Mouse (Mus musculus): ENCODE data around the gene Taf5.
A peak's percentile ranks its signal among the peaks of the same experiment; 100 is the strongest.

The Taf5 gene

GRCm38 (mm10) chr19:47067096-47067882 is at the start of gene Taf5:
TSS of gene Taf5 (plus strand) at chr19:47067746.
- peak; percentile 97 to 98 for DNase-seq

DNA sequence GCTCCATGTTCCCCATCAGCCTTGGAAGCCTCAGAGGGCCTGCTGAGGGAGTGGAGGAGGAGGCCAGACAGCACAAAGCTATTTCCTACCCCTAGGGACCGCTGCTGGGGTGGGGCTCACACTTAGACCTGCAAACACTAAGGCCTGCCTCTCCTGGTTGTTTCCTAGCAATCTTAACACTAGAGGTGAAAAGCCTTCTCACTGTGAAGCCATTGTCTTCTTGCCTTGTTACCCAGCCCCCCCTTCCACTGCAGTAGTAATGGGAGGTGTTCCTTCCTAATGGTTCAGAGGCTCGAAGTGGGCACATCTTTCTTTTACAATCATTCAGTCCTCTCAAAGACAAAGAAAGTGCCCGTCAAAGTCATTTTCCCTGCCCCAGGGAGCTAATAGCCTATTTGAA is 49.7 kb upstream of the Taf5 start:
- peak in 1 of 2 experiments; percentile 32 for DNase-seq

DNA sequence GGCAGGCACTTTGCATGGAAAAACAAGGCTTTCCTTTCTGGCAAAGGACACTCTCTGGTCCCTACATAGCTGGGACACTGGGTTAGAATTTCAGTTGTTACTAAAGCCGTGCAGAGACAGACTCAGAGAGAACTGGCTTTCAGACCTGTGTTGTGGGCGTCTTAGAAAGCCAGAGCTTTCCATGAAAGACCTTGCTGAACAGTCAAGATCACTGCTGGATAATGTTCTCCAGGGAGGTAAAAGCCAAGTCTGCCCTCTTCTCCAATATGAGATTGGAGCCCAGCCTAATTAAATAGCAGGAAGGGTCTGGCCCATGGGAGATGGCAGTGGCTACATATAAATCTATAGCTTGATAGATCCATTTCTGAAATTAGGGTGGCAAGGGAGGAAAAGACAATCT is 49.2 kb upstream of the Taf5 start:
- no peak for DNase-seq

DNA sequence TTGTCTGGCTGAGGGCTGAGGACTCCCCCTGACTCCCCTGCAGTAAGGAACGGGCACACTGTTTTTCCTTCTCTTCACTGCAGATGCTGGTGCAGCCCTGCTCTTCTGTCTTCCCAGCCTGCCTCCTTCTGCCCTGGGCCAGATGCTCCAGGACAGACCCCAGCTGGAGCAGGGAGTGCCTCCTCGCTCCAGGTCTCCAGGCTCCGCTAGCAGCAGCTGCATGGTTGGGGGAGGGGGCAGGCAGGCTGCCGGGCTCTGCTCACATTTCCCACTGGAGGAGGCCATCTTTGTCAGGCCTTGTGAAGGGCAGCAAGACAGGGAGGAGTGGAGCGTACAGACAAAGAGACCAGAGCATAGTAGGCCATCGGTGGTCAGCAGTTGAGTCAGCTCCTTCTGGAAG is 48.2 kb upstream of the Taf5 start:
- DNase-seq, result no peak

GRCm38 (mm10) chr19:47022709-47023108 is 44.8 kb upstream of the Taf5 start:
- no peak for DNase-seq

GRCm38 (mm10) chr19:47023546-47023945 is 44.0 kb upstream of the Taf5 start:
- DNase-seq, result no peak

DNA sequence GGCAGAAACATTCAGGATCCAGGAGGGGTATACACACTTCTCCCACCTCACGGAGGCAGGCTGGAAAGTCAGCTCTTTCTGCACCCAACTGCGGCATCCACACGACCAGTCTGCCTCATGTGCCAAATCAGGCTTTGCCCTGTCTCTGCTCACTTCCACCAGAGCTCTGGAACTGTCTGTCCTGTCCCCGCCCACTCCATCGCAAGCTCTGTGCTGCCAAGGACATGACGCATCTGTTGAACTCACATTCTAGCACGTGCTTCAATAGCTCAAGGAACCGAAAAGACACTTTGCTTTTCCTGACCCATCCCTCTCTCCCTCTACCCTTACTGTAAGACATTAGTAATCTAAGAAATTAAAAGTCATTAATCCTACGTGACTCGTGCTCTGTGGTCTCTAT is 42.6 kb upstream of the Taf5 start:
- DNase-seq, result no peak

GRCm38 (mm10) chr19:47026513-47026912 is 41.0 kb upstream of the Taf5 start:
- no peak for DNase-seq

DNA sequence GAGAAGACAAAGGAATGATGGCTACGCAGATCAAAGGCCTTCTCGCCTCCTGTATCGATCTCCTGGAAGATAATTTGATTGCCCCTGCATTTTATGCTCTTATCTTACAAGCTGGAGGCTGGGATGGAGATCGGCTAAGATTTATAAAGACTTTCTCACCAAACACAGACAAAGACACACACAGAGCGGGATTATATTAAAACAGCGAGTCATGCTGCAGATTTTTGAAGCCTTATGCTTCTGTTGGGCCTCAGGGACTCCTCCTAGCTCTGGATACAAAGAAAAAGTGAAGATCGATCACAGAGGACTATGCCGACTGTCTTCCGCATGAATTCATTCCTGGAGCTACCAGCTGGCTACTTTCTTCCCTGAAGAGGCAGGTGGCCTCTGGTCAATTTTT is 37.8 kb upstream of the Taf5 start:
- no peak for DNase-seq

DNA sequence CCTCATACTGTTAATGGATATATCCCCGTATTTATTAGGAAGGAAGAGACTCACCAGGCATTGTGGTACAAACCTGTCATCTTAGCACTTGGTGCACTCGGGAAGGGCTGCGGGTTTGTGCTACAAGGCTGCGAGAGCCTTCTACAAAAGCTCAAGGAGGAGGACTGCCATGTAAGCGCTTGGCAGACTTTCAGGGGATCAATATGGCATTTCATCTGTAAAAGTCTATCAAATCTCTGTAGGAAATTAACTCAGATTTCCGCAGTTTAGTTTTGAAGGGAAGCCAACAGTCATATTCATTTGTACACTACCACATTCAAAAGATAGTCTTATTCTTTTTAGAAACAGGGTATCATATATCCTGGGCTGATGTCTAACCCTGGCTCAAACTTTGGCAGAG is 35.8 kb upstream of the Taf5 start:
- no peak for DNase-seq

GRCm38 (mm10) chr19:47034916-47035315 is 32.6 kb upstream of the Taf5 start:
- no peak for DNase-seq

GRCm38 (mm10) chr19:47036596-47036995 is 30.9 kb upstream of the Taf5 start:
- DNase-seq, result no peak

GRCm38 (mm10) chr19:47040720-47041473 is 26.6 kb upstream of the Taf5 start:
- no peak for DNase-seq

DNA sequence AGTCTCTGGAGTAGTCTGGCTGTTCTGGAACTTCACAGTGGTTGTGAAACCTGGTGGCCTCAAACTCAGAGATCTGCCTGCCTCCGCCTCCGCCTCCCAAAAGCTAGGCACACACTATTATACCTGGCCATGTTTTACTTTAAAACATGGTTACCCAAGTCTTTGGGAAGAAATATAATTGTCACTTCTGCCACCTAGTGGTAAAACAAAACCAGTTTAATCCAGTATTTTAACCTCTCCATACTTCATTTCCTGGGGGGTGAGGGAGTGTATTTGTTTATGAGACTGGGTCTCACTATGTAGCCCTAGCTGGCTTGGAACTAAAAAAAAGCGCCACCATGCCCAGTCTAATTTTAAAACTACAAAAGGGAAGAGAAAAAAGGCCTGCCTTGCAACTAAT is 23.9 kb upstream of the Taf5 start:
- DNase-seq, result no peak

DNA sequence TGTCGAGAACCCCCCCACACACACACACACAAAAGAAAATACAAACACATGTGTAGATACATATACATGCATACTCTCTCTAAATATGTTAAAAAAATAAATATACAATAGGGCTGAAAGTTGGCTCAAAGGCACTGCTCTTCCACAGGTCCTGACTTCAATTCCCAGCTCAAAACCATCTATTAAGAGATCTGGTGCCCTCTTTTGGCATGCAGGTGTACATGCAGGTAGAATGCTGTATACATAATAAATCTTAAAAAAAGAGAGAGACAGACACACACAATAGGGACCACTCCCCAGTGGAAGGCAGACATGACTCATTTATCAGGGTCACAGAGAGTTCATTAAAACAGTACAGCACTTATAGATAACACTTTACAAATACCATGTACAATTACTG is 21.2 kb upstream of the Taf5 start:
- DNase-seq, result no peak

GRCm38 (mm10) chr19:47047236-47047833 is 20.2 kb upstream of the Taf5 start:
- no peak for DNase-seq

DNA sequence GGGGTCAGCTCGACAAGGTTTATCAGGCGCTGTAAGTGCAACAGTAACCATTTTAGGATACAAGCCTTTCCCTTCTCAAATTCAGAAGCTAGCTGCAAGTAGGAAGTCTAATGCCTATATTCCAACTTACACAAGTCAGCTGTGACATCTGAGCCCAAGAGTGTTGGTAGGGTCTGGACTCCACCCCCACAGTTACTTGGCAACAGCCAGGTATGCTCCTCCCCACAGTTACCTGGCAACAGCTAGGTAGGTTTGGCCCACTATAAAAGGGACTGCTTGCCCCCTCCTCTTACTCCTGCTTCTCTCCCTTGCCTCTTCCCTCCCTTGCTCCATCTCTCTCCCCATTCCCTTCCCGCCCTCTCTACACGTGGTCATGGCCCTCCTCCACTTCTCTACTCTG is 18.5 kb upstream of the Taf5 start:
- no peak for DNase-seq

- no peak for DNase-seq
These were observed 17.7 kb upstream of the Taf5 start for GRCm38 (mm10) chr19:47049840-47050239.

- peak; percentile 92 to 93 for DNase-seq
These were observed 17.1 kb upstream of the Taf5 start, which contains the start of gene Pcgf6 for GRCm38 (mm10) chr19:47050271-47051032. TSS of gene Pcgf6 (minus strand) at chr19:47050906.

DNA sequence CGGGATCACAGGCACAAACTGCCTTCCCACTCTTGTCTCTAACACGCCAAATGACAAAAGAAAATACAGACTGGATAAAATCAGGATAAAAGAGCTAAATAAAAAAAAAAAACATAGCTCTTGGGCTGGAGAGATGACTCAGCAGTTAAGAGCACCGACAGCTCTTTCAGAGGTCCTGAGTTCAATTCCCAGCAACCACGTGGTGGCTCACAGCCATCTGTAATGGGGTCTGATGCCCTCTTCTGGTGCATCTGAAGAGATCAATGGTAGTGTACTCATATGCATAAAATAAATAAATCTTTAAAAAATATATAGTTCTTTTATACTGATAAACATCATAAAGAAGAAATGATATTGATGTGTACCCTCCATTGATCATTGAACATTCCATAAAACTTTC is 14.6 kb upstream of the Taf5 start:
- no peak for DNase-seq

GRCm38 (mm10) chr19:47053471-47053870 is 14.1 kb upstream of the Taf5 start:
- DNase-seq, result no peak

DNA sequence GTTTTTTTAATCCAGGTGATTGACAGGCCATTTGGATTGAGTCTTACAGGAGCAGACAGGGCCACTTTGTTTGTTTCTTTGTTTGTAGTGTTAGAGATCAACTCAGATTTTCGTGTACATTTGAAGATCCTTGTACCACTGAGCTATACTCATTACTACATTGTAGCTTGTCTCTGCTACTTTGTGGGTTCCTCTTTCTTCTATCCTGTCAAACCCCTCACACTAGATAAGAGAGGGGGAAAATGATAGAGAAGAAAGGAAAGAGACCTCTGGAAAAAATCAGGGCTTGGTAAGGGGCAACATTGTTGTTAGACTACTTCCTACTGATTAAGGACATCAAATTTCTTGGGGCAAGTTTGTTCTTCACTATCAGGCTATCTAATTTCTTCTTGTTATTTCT is 9.9 kb upstream of the Taf5 start:
- DNase-seq, result no peak

DNA sequence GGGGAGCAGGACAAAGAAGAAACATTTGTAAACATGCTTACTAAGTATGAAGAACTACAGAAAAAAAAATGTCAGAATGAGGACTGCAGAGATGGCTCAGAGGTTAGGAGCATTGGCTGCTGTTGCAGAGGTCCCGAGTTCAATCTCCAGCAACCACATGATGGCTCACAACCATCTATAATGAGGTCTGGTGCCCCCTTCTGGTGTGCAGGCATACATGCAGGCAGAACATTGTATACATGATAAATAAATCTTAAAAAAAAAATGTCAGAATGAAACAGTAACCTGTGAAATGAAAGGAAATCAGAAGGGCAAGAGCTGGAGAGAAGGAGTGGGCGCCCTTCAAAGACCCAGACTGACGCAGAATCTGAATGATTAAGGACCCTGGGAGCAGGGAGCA is 1.7 kb upstream of the Taf5 start:
- DNase-seq, result no peak

All from cerebellum, adult 18-20 months (tissue).